Mouse (Mus musculus) liver, embryonic 12.5 days (tissue): ENCODE measurements at regions not wholly inside any gene's neighbourhood (a gene's known extent, or its start where the extent isn't known, plus 50 kb on each side); places are given as distances from the start of the nearest gene placed in this dataset.

Experiments
- ATAC-seq: fragments of 200-750 bp; cut with Nextera tagmentation; 2 replicates; pipeline ENCODE4 v1.8.0; 2017; ENCODE audit warnings: moderate number of reproducible peaks, mild to moderate bottlenecking, moderate library complexity
- H3K27ac ChIP-seq: fragments of 300-500 bp; sonication (generic); 2 replicates; pipeline ENCODE4 v1.5.1; 2016; ENCODE audit warnings: mild to moderate bottlenecking
- H3K27me3 ChIP-seq: fragments of 300-500 bp; sonication (generic); replicated peaks from 2 replicates; pipeline ENCODE4 v1.6.1; 2016; ENCODE audit warnings: mild to moderate bottlenecking, moderate library complexity
- H3K36me3 ChIP-seq: fragments of 300-500 bp; sonication (generic); 2 replicates; pipeline ENCODE4 v1.6.1; 2016; ENCODE audit warnings: mild to moderate bottlenecking, moderate library complexity
- H3K4me1 ChIP-seq: fragments of 300-500 bp; sonication (generic); 2 replicates; pipeline ENCODE4 v1.6.1; 2016
- H3K4me2 ChIP-seq: fragments of 300-500 bp; sonication (generic); 2 replicates; pipeline ENCODE4 v1.6.1; 2016; ENCODE audit warnings: mild to moderate bottlenecking, moderate library complexity
- H3K4me3 ChIP-seq: fragments of 300-500 bp; sonication (generic); 2 replicates; pipeline ENCODE4 v1.5.1; 2016; ENCODE audit warnings: mild to moderate bottlenecking, moderate library complexity
- H3K9ac ChIP-seq: fragments of 300-500 bp; sonication (generic); 2 replicates; pipeline ENCODE4 v1.6.1; 2016; ENCODE audit warnings: mild to moderate bottlenecking, moderate library complexity
- H3K9me3 ChIP-seq: fragments of 300-500 bp; sonication (generic); replicated peaks from 2 replicates; pipeline ENCODE4 v1.6.1; 2016; ENCODE audit warnings: mild to moderate bottlenecking, moderate library complexity
- WGBS: fragments of 180-500 bp; shearing (Covaris S2); methylation state at CpG from one replicate; pipeline ENCODE4 v1.1.7; 2016; ENCODE audit not compliant: insufficient replicate concordance; 5-methylcytosine and 5-hydroxymethylcytosine counted together

- ATAC-seq: no peak
- H3K9me3 ChIP-seq: 0 out of 2 replicates have a peak, but pooled peaks cover under 1% of the 10 kb centered on the region
- H3K36me3 ChIP-seq: no peaks in the 10 kb centered on the region
- H3K4me3 ChIP-seq: no peak overlapping the region
- no peak overlapping the region for H3K9ac ChIP-seq
- H3K4me1 ChIP-seq: no peaks in the 10 kb centered on the region
- H3K27ac ChIP-seq: no peak overlapping the region
- 89% methylated on average over 2 of the region's 2 CpGs for WGBS
- no peak overlapping the region for H3K4me2 ChIP-seq
- H3K27me3 ChIP-seq: no peaks in the 10 kb centered on the region
Measured at GRCm38 (mm10) chr13:44159346-44159745, 374.8 kb downstream of the Cd83 start.

- H3K4me3 ChIP-seq: no peak overlapping the region
- H3K27me3 ChIP-seq: no peaks in the 10 kb centered on the region
- no peak for ATAC-seq
- no peak overlapping the region for H3K4me2 ChIP-seq
- H3K36me3 ChIP-seq: no peaks in the 10 kb centered on the region
- H3K27ac ChIP-seq: no peak overlapping the region
- no peaks in the 10 kb centered on the region for H3K9me3 ChIP-seq
- no peaks in the 10 kb centered on the region for H3K4me1 ChIP-seq
- no peak overlapping the region for H3K9ac ChIP-seq
Measured at GRCm38 (mm10) chr13:44164746-44165145, 380.2 kb downstream of the Cd83 start.

- H3K9me3 ChIP-seq: no peaks in the 10 kb centered on the region
- no peak overlapping the region for H3K4me3 ChIP-seq
- no peak overlapping the region for H3K4me2 ChIP-seq
- ATAC-seq: no peak
- H3K27ac ChIP-seq: no peak overlapping the region
- H3K36me3 ChIP-seq: no peaks in the 10 kb centered on the region
- WGBS: 57% methylated on average over 9 of the region's 9 CpGs
- no peak overlapping the region for H3K9ac ChIP-seq
- H3K4me1 ChIP-seq: peaks cover 4% of the 10 kb centered on the region; the same call in 1 of the 2 replicates
- no peaks in the 10 kb centered on the region; the same call in 1 of the 2 replicates for H3K27me3 ChIP-seq
Measured at GRCm38 (mm10) chr13:44167186-44167585, 382.6 kb downstream of the Cd83 start.

GRCm38 (mm10) chr13:44168186-44168585 lies 383.6 kb downstream of the Cd83 start:
- 66% methylated on average over 5 of the region's 5 CpGs for WGBS
- Histone ChIP-seq H3K27ac (no peak overlapping the region), H3K27me3 (no peaks in the 10 kb centered on the region; the same call in 1 of the 2 replicates), H3K36me3 (no peaks in the 10 kb centered on the region), H3K4me2 (no peak overlapping the region), H3K4me3 (no peak overlapping the region), H3K9ac (no peak overlapping the region), H3K9me3 (no peaks in the 10 kb centered on the region), H3K4me1 (peaks cover 4% of the 10 kb centered on the region; the same call in 1 of the 2 replicates)
- no peak for ATAC-seq

GRCm38 (mm10) chr13:44171639-44172038 lies 387.1 kb downstream of the Cd83 start:
- Histone ChIP-seq H3K36me3 (no peaks in the 10 kb centered on the region), H3K9ac (no peak overlapping the region), H3K4me3 (no peak overlapping the region), H3K27ac (no peak overlapping the region), H3K9me3 (no peaks in the 10 kb centered on the region), H3K27me3 (no peaks in the 10 kb centered on the region; the same call in 1 of the 2 replicates), H3K4me2 (no peak overlapping the region), H3K4me1 (peaks cover 4% of the 10 kb centered on the region; the same call in 1 of the 2 replicates)
- no peak for ATAC-seq
- 11% methylated on average over 6 of the region's 6 CpGs for WGBS

GRCm38 (mm10) chr13:44172701-44173100 lies 388.1 kb downstream of the Cd83 start:
- Histone ChIP-seq H3K36me3 (no peaks in the 10 kb centered on the region), H3K4me3 (no peak overlapping the region), H3K27me3 (no peaks in the 10 kb centered on the region; the same call in 1 of the 2 replicates), H3K9ac (no peak overlapping the region), H3K4me2 (no peak overlapping the region), H3K27ac (no peak overlapping the region), H3K9me3 (no peaks in the 10 kb centered on the region), H3K4me1 (peaks cover 4% of the 10 kb centered on the region; the same call in 1 of the 2 replicates)
- ATAC-seq: no peak
- WGBS: 25% methylated on average over 5 of the region's 5 CpGs

GRCm38 (mm10) chr13:44174236-44174635 lies 389.7 kb downstream of the Cd83 start:
- WGBS: 74% methylated on average over 2 of the region's 2 CpGs
- ATAC-seq: no peak
- no peaks in the 10 kb centered on the region for H3K9me3 ChIP-seq

GRCm38 (mm10) chr13:44175300-44176036 lies 390.9 kb downstream of the Cd83 start:
- no peak for ATAC-seq
- Histone ChIP-seq H3K27me3 (no peaks in the 10 kb centered on the region; the same call in 1 of the 2 replicates), H3K36me3 (no peaks in the 10 kb centered on the region), H3K4me3 (no peak overlapping the region), H3K9ac (no peak overlapping the region), H3K4me1 (peaks cover 4% of the 10 kb centered on the region; the same call in 1 of the 2 replicates), H3K4me2 (no peak overlapping the region), H3K9me3 (no peaks in the 10 kb centered on the region), H3K27ac (no peak overlapping the region)
- WGBS: 76% methylated on average over 8 of the region's 8 CpGs

More at GRCm38 (mm10) chr13:44174236-44174635, 389.7 kb downstream of the Cd83 start:
- no peak overlapping the region for H3K9ac ChIP-seq
- peaks cover 4% of the 10 kb centered on the region; the same call in 1 of the 2 replicates for H3K4me1 ChIP-seq
- no peak overlapping the region for H3K4me2 ChIP-seq
- no peak overlapping the region for H3K27ac ChIP-seq
- no peak overlapping the region for H3K4me3 ChIP-seq
- H3K36me3 ChIP-seq: no peaks in the 10 kb centered on the region
- no peaks in the 10 kb centered on the region; the same call in 1 of the 2 replicates for H3K27me3 ChIP-seq

GRCm38 (mm10) chr13:44176121-44176520 lies 391.5 kb downstream of the Cd83 start:
- no peak overlapping the region for H3K4me2 ChIP-seq
- peaks cover 4% of the 10 kb centered on the region; the same call in 1 of the 2 replicates for H3K4me1 ChIP-seq
- no peak for ATAC-seq
- no peaks in the 10 kb centered on the region; the same call in 1 of the 2 replicates for H3K27me3 ChIP-seq
- H3K27ac ChIP-seq: no peak overlapping the region
- no peak overlapping the region for H3K9ac ChIP-seq
- no peaks in the 10 kb centered on the region for H3K36me3 ChIP-seq
- H3K4me3 ChIP-seq: no peak overlapping the region
- no peaks in the 10 kb centered on the region for H3K9me3 ChIP-seq
- WGBS: 65% methylated on average over 8 of the region's 8 CpGs

GRCm38 (mm10) chr13:44178006-44178405 lies 393.4 kb downstream of the Cd83 start:
- no peak for ATAC-seq
- H3K27me3 ChIP-seq: no peaks in the 10 kb centered on the region
- H3K9me3 ChIP-seq: no peaks in the 10 kb centered on the region
- no peaks in the 10 kb centered on the region for H3K4me1 ChIP-seq
- H3K27ac ChIP-seq: no peak overlapping the region
- H3K4me2 ChIP-seq: no peak overlapping the region
- 73% methylated on average over 6 of the region's 6 CpGs for WGBS
- no peaks in the 10 kb centered on the region for H3K36me3 ChIP-seq
- no peak overlapping the region for H3K9ac ChIP-seq
- no peak overlapping the region for H3K4me3 ChIP-seq

- no peak for ATAC-seq
- WGBS: 58% methylated on average over 3 of the region's 3 CpGs
Measured at GRCm38 (mm10) chr13:44180384-44180783, 395.8 kb downstream of the Cd83 start.

GRCm38 (mm10) chr13:44182544-44183191 lies 398.1 kb downstream of the Cd83 start:
- 73% methylated on average over 15 of the region's 15 CpGs for WGBS
- no peak overlapping the region for H3K27ac ChIP-seq
- ATAC-seq: no peak

More at GRCm38 (mm10) chr13:44180384-44180783, 395.8 kb downstream of the Cd83 start:
- Histone ChIP-seq H3K4me2 (no peak overlapping the region), H3K4me3 (no peak overlapping the region), H3K9me3 (no peaks in the 10 kb centered on the region), H3K27me3 (no peaks in the 10 kb centered on the region), H3K36me3 (no peaks in the 10 kb centered on the region), H3K4me1 (no peaks in the 10 kb centered on the region), H3K27ac (no peak overlapping the region), H3K9ac (no peak overlapping the region)

More at GRCm38 (mm10) chr13:44182544-44183191, 398.1 kb downstream of the Cd83 start:
- Histone ChIP-seq H3K27me3 (no peaks in the 10 kb centered on the region), H3K4me3 (no peak overlapping the region), H3K4me2 (no peak overlapping the region), H3K9ac (no peak overlapping the region), H3K9me3 (no peaks in the 10 kb centered on the region), H3K36me3 (no peaks in the 10 kb centered on the region), H3K4me1 (no peaks in the 10 kb centered on the region)
